Mouse (Mus musculus): ENCODE results near the gene Cdh8. TPM values are rescaled to one million over a fixed set of nuclear protein-coding genes. Genes with fewer than 3 reads are reported as not detected.

Cdh8 gene
- total and polyA plus RNA-seq, 3 experiments: not detected

DNA sequence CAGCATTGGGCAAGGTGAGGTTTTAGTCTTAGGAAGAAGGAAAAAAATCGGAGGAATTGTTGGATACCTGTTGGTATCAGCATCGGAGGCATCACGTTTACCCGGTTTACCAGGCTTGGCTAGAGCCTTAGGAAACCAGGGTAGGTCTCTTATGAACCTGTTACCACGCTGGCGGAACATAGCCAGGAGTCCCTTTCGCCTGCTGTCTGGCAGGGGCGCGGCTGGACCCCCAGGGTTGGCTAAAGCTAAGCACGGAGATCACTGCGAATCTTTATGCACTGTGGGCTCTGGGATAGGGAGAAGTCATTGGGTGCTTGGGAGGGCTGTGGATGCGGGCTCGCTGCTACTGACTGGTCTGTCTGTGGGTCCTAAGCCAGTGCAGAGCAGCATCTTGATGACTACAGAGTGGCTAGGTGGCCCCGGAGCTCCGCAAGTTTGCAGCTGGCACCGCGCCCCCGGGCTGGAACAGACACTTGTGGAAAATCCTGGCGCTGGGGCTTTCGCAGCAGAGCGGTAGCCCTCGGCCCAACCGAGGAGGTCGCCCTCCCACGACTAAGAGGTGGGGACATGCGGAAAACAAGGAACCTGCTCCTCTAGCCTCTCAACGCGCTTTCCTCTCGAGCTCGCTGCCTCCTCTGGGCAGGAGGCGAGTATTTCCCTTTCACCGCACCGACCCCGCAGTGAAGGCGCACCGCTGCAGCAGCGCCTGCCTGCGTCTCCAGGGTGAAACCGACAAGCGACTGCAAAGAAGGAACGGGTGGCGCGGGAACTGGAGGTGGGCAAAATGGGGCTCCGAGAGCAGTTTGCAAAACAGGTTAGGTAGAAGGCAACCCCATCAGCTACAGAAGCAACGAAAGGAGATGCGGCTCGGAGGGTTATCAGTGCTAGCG is 950 bp downstream of the Cdh8 start:
- ATAC-seq (ENCODE audit: extremely low read depth, insufficient number of reproducible peaks, low FRiP score, poor library complexity, severe bottlenecking) (no peak), DNase-seq (ENCODE audit: low spot score) (no peak)
- Histone ChIP-seq H3K4me1 (ENCODE audit: insufficient read depth, low read depth, low read length) (no peaks in the 10 kb centered on the region), H3K27me3 (ENCODE audit: insufficient read depth, low read length) (no peaks in the 10 kb centered on the region), H3K4me3 (ENCODE audit: low read depth, low read length) (no peak overlapping the region), H3K36me3 (replicated peaks) (no peaks in the 10 kb centered on the region), H3K9me3 (replicated peaks) (peaks cover 26% of the 10 kb centered on the region)
- no peak for TF ChIP-seq GATA1 (IDR thresholded peaks at IDR 0.05; ENCODE audit: borderline replicate concordance, low read length)
- no peak for TF ChIP-seq POLR2AphosphoS5 (IDR thresholded peaks at IDR 0.05; ENCODE audit: insufficient replicate concordance, low read depth, low read length)
- TF ChIP-seq TAL1 (conservative IDR thresholded peaks at IDR 0.05; ENCODE audit: low read depth, low read length): no peak
- TF ChIP-seq CTCF (IDR thresholded peaks at IDR 0.05; ENCODE audit: low read depth, low read length): no peak
- no peak for TF ChIP-seq GATA2 (IDR thresholded peaks at IDR 0.05; ENCODE audit: borderline replicate concordance, low read depth, low read length)

DNA sequence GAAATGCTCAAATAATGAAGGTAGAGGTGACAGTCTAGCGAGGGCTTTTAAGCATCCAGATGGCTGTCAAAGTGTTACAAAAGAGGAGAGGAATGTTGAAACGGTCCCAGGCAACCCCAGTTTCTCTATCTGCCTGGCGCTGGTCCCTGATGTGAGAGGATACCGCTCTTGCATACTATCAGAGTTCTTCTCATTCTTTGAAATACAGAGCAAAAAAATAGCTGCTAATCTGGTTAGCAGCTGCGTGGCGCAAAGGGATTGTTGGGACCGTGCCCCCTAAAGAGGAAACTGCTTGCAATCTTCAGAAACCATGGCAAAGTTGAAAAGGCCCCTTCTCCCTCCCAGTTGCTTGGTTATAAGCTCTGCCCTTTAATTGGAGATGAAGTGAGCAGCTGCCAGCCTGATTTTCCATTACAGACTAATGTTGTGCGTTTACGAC is 1.8 kb downstream of the Cdh8 start:
- H3K27me3 ChIP-seq (ENCODE audit: insufficient read depth, low read length): no peaks in the 10 kb centered on the region
- no peak for TF ChIP-seq GATA2 (IDR thresholded peaks at IDR 0.05; ENCODE audit: borderline replicate concordance, low read depth, low read length)
- TF ChIP-seq GATA1 (IDR thresholded peaks at IDR 0.05; ENCODE audit: borderline replicate concordance, low read length): no peak
- no peaks in the 10 kb centered on the region for H3K36me3 ChIP-seq (replicated peaks)
- H3K9me3 ChIP-seq (replicated peaks): peaks cover 26% of the 10 kb centered on the region
- ATAC-seq (ENCODE audit: extremely low read depth, insufficient number of reproducible peaks, low FRiP score, poor library complexity, severe bottlenecking) (no peak), DNase-seq (ENCODE audit: low spot score) (no peak)
- H3K4me3 ChIP-seq (ENCODE audit: low read depth, low read length): no peak overlapping the region
- H3K4me1 ChIP-seq (ENCODE audit: insufficient read depth, low read depth, low read length): no peaks in the 10 kb centered on the region

DNA sequence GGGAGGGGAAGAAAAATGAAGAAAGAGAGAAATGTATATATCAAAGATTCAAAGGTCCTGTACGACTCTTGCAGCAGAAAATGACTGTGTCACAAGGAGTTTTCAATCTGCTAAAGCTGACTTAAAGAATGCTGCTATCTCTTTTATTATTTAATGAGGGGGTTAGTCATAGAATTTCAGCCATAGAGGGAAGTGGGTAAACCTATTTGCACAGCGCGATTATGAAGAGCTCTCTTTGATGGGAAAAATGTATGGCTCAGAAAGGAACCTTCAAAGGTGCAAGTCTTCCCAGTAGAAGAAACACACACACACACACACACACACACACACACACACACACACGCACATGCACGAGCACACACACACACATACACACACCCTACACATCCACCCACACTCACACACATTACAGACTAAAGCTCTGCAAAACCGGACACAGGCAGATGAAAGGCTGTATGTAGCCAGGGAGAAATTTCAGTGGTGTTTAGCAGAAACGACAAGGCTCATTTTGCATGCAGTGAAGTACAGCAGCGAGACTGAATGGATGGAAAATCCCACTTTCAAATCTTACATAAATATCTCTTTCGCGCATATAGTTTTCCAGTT is 2.3 kb downstream of the Cdh8 start:
- H3K27me3 ChIP-seq (ENCODE audit: insufficient read depth, low read length): no peaks in the 10 kb centered on the region
- ATAC-seq (ENCODE audit: extremely low read depth, insufficient number of reproducible peaks, low FRiP score, poor library complexity, severe bottlenecking): no peak
- no peaks in the 10 kb centered on the region for H3K36me3 ChIP-seq (replicated peaks)
- DNase-seq (ENCODE audit: low spot score): no peak
- H3K9me3 ChIP-seq (replicated peaks): peaks cover 26% of the 10 kb centered on the region
- H3K4me3 ChIP-seq (ENCODE audit: low read depth, low read length): no peak overlapping the region
- H3K4me1 ChIP-seq (ENCODE audit: insufficient read depth, low read depth, low read length): no peaks in the 10 kb centered on the region
- TF ChIP-seq TAL1 (conservative IDR thresholded peaks at IDR 0.05; ENCODE audit: low read depth, low read length): no peak
- no peak for TF ChIP-seq POLR2AphosphoS5 (IDR thresholded peaks at IDR 0.05; ENCODE audit: insufficient replicate concordance, low read depth, low read length)
- no peak for TF ChIP-seq GATA1 (IDR thresholded peaks at IDR 0.05; ENCODE audit: borderline replicate concordance, low read length)
- TF ChIP-seq CTCF (IDR thresholded peaks at IDR 0.05; ENCODE audit: low read depth, low read length): no peak
- no peak for TF ChIP-seq GATA2 (IDR thresholded peaks at IDR 0.05; ENCODE audit: borderline replicate concordance, low read depth, low read length)

DNA sequence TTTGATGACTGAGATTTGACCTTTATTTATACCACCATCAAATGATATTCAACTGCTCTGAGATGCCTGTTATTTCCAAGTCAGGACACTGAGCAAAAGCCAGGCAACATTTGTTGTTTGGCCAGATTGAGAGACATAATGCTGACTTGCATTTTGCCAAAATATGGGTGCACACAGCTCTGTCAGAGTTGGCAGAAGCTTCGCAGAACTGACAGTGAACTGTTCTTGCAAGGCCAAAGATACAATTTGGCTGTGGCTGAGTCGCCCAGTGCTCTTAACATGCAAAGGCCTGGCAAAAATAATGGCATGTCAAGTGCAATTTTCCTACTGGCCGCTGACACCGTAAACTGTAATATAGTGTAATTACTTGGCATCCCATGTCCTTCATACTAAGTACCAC is 22.4 kb downstream of the Cdh8 start:
- DNase-seq (ENCODE audit: low spot score): no peak
- Histone ChIP-seq H3K36me3 (replicated peaks) (no peaks in the 10 kb centered on the region), H3K4me3 (ENCODE audit: low read depth, low read length) (no peak overlapping the region), H3K4me1 (ENCODE audit: insufficient read depth, low read depth, low read length) (no peaks in the 10 kb centered on the region), H3K9me3 (replicated peaks) (peaks cover 4% of the 10 kb centered on the region; the same call in 1 of the 2 replicates), H3K27me3 (ENCODE audit: insufficient read depth, low read length) (no peaks in the 10 kb centered on the region)
- no peak for ATAC-seq (ENCODE audit: extremely low read depth, insufficient number of reproducible peaks, low FRiP score, poor library complexity, severe bottlenecking)
- no peak for TF ChIP-seq CTCF (IDR thresholded peaks at IDR 0.05; ENCODE audit: low read depth, low read length)
- TF ChIP-seq GATA2 (IDR thresholded peaks at IDR 0.05; ENCODE audit: borderline replicate concordance, low read depth, low read length): no peak
- TF ChIP-seq TAL1 (conservative IDR thresholded peaks at IDR 0.05; ENCODE audit: low read depth, low read length): no peak
- no peak for TF ChIP-seq GATA1 (IDR thresholded peaks at IDR 0.05; ENCODE audit: borderline replicate concordance, low read length)
- no peak for TF ChIP-seq POLR2AphosphoS5 (IDR thresholded peaks at IDR 0.05; ENCODE audit: insufficient replicate concordance, low read depth, low read length)

DNA sequence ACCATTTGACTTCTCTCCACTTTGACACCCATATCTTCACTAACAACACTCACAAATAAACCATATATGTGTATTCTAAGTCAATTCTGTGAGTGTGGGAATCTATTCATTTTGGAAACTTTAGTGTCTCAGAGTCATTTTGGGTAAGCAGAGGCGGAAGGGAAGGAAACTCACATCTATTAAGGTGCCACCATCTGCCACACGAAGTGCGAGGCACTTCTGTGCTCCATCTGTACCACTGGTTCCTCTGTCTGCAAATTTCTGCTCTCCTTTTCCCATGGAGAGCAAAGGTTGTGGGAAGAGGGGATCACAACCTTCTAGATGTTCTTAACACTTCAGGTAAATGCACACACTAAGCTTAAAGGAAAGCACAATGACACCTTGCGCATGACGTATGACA is 46.2 kb downstream of the Cdh8 start:
- Histone ChIP-seq H3K27me3 (ENCODE audit: insufficient read depth, low read length) (no peaks in the 10 kb centered on the region), H3K4me3 (ENCODE audit: low read depth, low read length) (no peak overlapping the region), H3K36me3 (replicated peaks) (no peaks in the 10 kb centered on the region), H3K4me1 (ENCODE audit: insufficient read depth, low read depth, low read length) (no peaks in the 10 kb centered on the region), H3K9me3 (replicated peaks) (peaks cover 4% of the 10 kb centered on the region)
- no peak for TF ChIP-seq CTCF (IDR thresholded peaks at IDR 0.05; ENCODE audit: low read depth, low read length)
- DNase-seq (ENCODE audit: low spot score) (no peak), ATAC-seq (ENCODE audit: extremely low read depth, insufficient number of reproducible peaks, low FRiP score, poor library complexity, severe bottlenecking) (no peak)

DNA sequence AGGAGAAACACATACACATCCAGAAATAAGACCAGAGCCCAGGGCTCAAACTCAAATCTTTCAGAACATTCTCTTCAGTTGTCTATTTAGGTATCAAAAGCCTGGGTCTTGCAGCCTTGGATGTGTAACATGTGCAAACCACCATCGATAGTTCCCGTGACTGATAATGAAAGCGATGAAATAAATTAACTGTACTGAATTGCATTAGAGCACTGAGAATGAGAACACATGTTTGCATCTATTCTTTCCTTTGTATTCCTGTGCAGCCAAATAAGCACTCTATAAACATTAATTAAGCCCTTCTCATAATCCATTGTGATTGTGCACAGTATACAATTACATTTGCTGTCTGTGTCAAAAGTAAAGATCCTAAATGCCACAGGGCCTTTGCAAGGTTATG is 47.1 kb downstream of the Cdh8 start:
- DNase-seq (ENCODE audit: low spot score) (no peak), ATAC-seq (ENCODE audit: extremely low read depth, insufficient number of reproducible peaks, low FRiP score, poor library complexity, severe bottlenecking) (no peak)
- Histone ChIP-seq H3K27me3 (ENCODE audit: insufficient read depth, low read length) (no peaks in the 10 kb centered on the region), H3K4me1 (ENCODE audit: insufficient read depth, low read depth, low read length) (no peaks in the 10 kb centered on the region), H3K4me3 (ENCODE audit: low read depth, low read length) (no peak overlapping the region), H3K36me3 (replicated peaks) (no peaks in the 10 kb centered on the region), H3K9me3 (replicated peaks) (peaks cover 4% of the 10 kb centered on the region)
- TF ChIP-seq GATA1 (IDR thresholded peaks at IDR 0.05; ENCODE audit: borderline replicate concordance, low read length): no peak
- TF ChIP-seq GATA2 (IDR thresholded peaks at IDR 0.05; ENCODE audit: borderline replicate concordance, low read depth, low read length): no peak
- TF ChIP-seq TAL1 (conservative IDR thresholded peaks at IDR 0.05; ENCODE audit: low read depth, low read length): no peak
- TF ChIP-seq CTCF (IDR thresholded peaks at IDR 0.05; ENCODE audit: low read depth, low read length): no peak

Measured in G1E (cell line).